Mouse (Mus musculus): ENCODE results near the gene Iqschfp. TPM values are rescaled to one million over a fixed set of nuclear protein-coding genes. Genes with fewer than 3 reads are reported as not detected.

The Iqschfp gene
- total RNA-seq, 2 experiments from 2014 or later: 11.6 to 12.9 TPM

GRCm38 (mm10) chr3:68615042-68615810, 723.2 kb downstream of the Iqschfp start:
- DNase-seq (ENCODE audit: extremely low spot score in 1 of 2, low spot score in 1 of 2): no peak

DNA sequence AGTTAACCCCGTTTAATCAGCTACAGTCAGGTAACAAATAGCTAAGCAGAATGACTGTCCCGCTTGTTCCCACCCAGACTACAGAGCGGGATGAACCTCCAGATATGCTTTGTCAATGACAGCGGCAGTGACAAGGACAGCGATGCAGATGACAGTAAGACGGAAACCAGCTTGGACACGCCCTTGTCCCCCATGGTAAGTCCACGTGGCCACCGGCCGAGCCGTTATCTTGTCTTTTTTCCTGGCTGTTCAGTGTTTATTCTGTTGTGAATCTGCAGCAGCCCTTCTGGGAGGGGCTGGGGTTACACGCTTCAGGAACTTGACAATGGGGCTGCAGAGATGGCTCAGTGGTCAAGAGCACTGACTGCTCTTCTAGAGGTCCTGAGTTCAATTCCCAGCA, 724.3 kb downstream of the Iqschfp start:
- DNase-seq (ENCODE audit: extremely low spot score in 1 of 2, low spot score in 1 of 2): no peak

DNA sequence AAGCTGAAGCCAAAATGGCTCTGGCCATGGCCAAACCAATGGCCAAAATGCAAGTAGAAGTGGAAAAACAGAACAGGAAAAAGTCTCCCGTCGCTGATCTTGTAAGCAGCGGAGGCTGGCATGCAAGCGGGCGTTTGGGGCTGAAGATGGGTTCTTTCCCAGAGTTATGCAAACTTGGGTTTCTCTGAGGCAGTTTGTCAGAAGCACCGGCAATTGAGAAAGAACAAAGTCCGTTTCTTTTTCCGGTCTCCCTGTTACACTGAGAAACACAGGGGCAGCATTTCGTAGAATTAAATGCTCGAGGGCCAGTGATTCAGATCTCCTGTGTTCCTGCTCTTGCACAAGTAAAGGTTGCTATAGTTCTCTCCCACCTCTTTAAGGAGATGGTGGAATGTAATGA, 725.7 kb downstream of the Iqschfp start:
- peak in 1 of 2 experiments; percentile 3 for DNase-seq (ENCODE audit: extremely low spot score in 1 of 2, low spot score in 1 of 2)

DNA sequence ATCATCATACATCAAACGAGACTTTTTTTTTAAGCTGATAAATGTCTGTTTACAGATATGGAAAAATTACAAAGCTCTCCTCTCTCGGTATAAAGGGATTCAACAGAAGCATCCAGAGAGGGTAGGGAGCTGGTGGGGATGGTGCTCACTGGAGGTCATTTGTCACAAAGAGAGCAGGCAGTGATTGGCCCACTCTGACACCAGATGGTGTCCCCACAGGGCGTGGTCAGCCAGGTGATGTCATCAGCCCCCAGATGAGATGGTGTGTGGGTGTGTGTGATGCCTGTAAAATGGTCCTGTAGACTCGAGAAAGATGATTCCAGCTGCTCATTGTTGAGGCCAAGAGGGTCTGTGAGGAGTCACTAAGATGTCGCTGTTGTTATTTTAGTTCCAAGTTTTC, 727.1 kb downstream of the Iqschfp start:
- no peak for DNase-seq (ENCODE audit: extremely low spot score in 1 of 2, low spot score in 1 of 2)

DNA sequence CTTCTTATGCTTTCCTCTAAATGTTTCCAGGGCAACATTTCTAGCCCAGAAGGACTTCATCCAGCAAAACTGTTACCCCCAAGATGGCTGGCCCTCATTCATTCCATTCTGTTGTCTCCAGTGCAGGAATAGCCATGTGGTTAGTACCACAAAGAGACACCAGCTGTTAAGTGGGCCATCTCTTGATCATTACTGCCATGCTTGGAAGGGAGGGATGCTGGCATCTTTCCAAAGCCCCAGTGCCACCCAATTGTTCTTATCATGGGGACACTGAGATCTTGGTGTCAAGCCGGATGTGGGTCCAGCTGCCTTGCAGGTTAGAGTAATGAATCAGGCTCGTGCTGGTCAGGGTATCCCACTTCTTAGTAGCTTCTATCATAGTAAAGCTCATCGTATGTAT, 729.9 kb downstream of the Iqschfp start:
- no peak for DNase-seq (ENCODE audit: extremely low spot score in 1 of 2, low spot score in 1 of 2)

DNA sequence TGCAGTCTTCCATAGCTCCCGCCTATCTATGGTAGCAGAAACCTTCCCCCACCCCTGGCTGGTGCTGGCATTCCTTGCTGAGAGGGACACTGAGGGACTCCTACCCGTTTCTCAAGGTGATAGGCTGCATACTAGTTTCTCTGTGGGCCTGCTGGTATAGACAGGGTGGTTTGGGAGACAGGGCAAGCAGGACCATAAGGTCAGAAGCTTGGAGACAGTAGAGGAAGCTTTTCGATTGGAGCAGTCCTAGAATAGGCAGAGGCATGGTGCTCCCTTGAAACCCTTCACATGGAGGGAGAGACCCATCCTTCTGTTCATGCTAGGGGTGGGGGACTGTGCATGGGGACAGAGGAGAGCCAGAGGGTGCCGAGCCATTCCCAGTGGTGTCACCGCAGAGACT, 731.0 kb downstream of the Iqschfp start:
- no peak for DNase-seq (ENCODE audit: extremely low spot score in 1 of 2, low spot score in 1 of 2)

- DNase-seq (ENCODE audit: extremely low spot score in 1 of 2, low spot score in 1 of 2): no peak
Measured at GRCm38 (mm10) chr3:68624471-68624870, 732.4 kb downstream of the Iqschfp start.

DNA sequence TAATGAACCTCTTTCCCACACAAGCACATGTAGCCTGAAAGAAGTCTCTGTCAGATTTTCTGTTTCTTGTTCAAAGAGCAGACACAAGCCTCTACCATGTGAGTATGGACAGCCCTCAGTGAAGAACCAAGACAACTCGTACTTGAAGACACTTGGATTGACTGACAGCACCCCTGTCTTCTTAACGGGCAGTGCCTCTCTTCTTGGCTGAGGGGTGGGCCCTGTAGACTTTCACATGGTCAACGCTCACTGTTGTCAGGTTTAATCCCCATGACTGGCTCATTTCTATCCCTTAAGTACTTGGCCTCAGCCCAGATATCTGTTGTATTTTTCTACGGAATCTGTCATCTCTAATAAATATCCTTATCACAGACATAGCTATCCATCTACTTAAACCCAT, 738.2 kb downstream of the Iqschfp start:
- no peak for DNase-seq (ENCODE audit: extremely low spot score in 1 of 2, low spot score in 1 of 2)

DNA sequence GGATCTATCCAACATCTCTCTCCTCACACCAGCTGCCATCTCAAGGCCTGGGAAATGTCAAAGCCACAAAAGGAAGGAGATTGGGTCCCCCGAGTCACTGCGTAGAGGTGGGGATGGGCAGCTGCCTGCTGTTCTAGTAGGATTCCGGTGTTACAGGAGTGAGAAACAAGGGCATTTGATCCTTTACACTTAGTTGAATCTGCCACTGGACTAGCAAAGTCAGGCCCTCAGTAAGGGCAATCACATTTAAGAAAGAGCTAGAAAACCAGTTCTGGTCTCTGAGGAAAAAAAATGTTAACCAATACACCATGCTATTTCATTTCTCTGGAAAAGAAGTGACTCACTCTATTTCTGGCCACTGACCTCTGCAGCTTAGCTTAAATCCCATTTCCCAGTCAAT, 738.8 kb downstream of the Iqschfp start:
- DNase-seq (ENCODE audit: extremely low spot score in 1 of 2, low spot score in 1 of 2): no peak

DNA sequence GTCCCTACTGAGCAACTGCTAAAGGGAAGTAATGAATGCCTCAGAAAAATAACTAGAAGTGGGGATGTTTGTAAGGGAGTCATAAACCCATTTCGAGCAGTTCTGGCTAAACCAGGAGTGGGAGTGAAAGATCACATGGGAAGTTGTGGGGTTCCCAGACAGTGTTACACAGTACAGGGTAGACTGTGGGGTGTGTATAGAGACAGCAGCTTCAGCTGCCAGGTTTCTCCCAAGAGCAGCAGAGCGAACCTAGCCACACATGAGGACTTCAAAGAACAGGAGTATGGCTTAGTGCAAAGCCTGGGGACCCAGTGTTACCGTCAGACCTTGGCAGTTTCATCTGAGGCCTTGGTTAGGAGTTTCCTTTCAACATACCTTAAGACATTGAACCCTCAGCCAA, 740.7 kb downstream of the Iqschfp start:
- no peak for DNase-seq (ENCODE audit: extremely low spot score in 1 of 2, low spot score in 1 of 2)

GRCm38 (mm10) chr3:68633577-68633976, 741.5 kb downstream of the Iqschfp start:
- no peak for DNase-seq (ENCODE audit: extremely low spot score in 1 of 2, low spot score in 1 of 2)

DNA sequence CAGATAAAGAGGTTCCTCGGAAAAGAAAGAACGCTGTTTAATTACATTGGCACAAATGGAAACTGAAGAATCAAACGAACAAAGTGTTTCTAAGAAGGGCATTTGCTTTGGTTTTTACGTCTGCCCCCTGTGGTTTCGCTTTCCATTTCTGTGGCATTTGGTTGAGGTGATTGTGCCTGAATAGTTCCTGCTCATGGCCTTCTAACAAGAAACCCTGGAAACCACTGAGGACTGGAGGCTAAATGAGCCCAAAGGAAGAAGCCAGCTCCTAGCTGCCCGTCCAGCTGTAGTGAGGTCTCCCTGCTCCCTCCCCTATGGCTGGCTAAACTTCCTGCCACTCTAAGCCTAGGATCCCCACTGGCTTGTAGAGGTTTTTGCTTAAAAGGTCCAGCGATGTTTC, 745.9 kb downstream of the Iqschfp start:
- no peak for DNase-seq (ENCODE audit: extremely low spot score in 1 of 2, low spot score in 1 of 2)

GRCm38 (mm10) chr3:68638703-68639102, 746.7 kb downstream of the Iqschfp start:
- no peak for DNase-seq (ENCODE audit: extremely low spot score in 1 of 2, low spot score in 1 of 2)

DNA sequence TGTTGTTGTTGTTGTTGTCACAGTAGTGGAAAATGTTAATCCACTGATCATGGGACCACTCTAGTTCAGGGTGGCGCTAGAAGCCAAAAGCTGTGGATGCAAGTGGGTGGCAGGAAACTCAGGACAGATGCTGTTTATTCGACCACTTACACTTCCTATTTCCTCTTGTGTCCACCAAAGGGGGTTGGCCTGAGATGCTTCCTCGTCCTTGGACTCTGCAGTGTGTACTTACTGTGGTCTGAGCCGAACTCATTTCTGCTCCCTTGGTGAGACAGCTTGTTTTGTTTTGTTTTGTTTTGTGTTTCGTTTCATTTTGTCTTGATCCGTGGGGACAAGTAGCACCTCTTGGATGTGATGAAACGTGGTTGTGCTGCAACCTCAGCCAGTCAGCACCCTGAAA, 750.9 kb downstream of the Iqschfp start:
- no peak for DNase-seq (ENCODE audit: extremely low spot score in 1 of 2, low spot score in 1 of 2)

GRCm38 (mm10) chr3:68646387-68647130, 754.5 kb downstream of the Iqschfp start:
- no peak for DNase-seq (ENCODE audit: extremely low spot score in 1 of 2, low spot score in 1 of 2)

- no peak for DNase-seq (ENCODE audit: extremely low spot score in 1 of 2, low spot score in 1 of 2)
Measured at GRCm38 (mm10) chr3:68647282-68647681, 755.2 kb downstream of the Iqschfp start.

- DNase-seq (ENCODE audit: extremely low spot score in 1 of 2, low spot score in 1 of 2): no peak
Measured at GRCm38 (mm10) chr3:68650251-68650650, 758.2 kb downstream of the Iqschfp start.

DNA sequence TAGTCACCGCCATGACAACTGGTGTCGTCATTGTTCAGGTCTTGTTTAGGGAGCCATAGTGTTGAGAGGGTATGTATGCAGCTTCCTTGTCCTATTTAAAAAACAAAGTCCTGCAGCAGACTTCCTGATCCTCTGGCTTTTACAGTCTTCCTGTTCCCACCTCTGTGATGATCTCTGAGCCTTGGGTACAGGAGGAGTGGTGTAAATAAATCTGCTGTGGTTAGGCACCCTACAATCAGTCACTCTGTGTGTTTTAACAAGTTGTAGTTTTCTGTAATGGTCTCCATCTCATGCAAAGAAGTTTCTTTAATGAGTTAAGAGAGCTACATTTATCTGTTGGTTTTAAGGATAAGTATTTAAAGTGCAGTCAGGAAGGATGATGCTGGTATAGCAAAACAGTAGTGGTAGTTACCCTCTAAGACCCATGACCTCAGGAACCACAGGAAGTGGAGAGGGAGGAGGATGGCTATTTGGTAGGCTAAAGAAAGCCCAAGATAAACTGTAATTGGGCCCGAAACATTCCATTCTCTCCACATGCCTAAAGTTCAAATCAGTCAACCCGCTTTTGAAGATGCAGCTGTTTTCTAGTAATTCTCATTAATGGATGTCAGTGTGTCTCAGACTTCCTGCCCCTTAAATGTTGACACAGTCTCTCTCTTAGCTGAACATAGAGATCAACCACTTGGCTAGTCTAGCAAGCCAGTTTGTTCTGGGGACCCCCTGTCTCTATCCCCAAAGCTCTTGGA, 764.7 kb downstream of the Iqschfp start:
- no peak for DNase-seq (ENCODE audit: extremely low spot score in 1 of 2, low spot score in 1 of 2)

GRCm38 (mm10) chr3:68657589-68658245, 765.7 kb downstream of the Iqschfp start:
- no peak for DNase-seq (ENCODE audit: extremely low spot score in 1 of 2, low spot score in 1 of 2)

GRCm38 (mm10) chr3:68659996-68660395, 768.0 kb downstream of the Iqschfp start:
- no peak for DNase-seq (ENCODE audit: extremely low spot score in 1 of 2, low spot score in 1 of 2)

- DNase-seq (ENCODE audit: extremely low spot score in 1 of 2, low spot score in 1 of 2): no peak
Measured at GRCm38 (mm10) chr3:68660538-68660937, 768.5 kb downstream of the Iqschfp start.
